Mouse (Mus musculus): ENCODE measurements at regions not wholly inside any gene's neighbourhood (a gene's known extent, or its start where the extent isn't known, plus 50 kb on each side); places are given as distances from the start of the nearest gene placed in this dataset.

DNA sequence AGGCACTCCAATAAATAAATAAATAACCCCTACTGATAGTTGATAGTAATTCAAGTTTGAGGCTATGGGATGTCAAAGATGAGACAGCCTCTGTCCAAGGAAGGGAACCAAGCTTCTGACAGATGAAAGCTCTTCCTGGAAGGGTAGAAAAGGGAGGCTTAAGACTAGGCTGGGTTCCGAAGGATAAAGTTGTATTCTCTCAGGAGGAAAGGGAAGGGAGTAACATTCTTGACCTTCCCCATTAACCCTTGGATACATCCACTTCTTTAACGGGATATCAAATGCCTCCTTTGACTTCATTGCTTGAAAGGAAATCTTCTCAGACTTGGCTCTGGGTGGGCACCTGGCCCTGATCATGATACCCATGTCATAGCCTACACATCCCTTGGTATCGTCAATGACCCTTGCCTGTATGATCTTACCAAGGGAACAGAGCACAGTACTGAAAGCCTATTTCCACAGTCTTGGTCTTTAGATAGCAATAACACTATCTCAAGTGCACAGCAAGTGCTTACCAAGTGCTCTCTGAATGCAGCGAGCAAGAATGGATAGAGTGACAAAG is 607.4 kb upstream of the Cdh5 start:
- no peak for DNase-seq (ENCODE audit: low read depth, low spot score)

DNA sequence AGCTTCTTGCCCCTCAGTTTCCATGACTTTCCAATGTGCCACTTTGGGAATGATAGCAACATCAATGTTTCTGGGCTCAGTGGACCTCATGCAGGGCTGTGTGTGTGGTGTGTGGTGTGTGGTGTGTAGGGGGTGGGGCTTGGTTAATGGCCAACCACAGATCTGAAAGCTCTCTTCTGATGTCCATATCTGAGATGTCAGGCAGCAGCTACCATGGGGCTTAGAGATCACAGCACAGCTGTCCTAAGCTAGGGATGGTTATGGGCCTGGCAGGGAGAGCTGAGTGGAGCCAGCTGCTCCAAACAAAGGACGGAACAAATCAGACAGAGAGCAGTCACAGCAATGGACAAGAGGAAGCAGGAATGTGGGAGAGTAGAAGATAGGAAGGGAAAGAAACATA is 606.8 kb upstream of the Cdh5 start:
- DNase-seq (ENCODE audit: low read depth, low spot score) = no peak

DNA sequence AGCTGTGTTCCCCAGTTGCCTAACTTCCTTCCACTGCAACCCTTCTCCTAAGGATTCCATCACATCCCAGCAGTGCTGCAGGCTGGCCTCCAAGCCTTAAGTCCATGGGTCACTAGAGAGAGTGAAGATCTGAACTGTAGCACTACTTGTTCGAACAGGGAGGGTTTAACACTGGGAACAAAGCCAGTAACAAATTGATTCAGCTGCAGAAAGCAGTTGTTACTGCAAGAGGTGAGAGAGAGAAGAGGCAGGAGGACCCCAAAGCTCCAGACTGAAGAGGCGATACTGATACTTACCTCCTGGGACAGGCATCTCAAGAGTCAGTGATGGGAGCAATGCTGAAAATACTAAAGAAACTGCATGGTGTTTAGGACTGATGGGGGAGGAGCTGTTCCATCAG is 600.1 kb upstream of the Cdh5 start:
- no peak for DNase-seq (ENCODE audit: low read depth, low spot score)

GRCm38 (mm10) chr8:103502991-103503767 is 598.2 kb upstream of the Cdh5 start:
- no peak for DNase-seq (ENCODE audit: low read depth, low spot score)

DNA sequence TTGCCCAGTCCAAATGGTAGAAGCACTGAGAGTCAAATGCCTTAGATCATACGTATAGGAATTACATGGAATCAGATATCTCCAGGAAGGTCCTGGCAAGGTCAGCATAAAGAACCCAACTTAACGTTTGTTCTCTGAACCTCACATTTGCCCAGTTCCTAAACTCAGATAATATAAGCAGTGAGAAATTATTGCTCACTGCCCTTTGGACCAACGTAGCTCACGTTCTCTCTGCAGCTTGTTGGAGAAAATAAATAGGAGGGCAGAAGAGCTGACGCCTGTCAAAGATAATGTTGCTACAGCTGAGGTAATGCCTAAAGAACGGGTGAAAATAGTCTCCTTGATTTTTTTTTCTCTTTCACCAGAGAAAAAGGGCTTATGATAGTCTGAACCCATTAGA is 595.1 kb upstream of the Cdh5 start:
- no peak for DNase-seq (ENCODE audit: low read depth, low spot score)

- no peak for DNase-seq (ENCODE audit: low read depth, low spot score)
Measured at GRCm38 (mm10) chr8:103507068-103507467, 594.4 kb upstream of the Cdh5 start.

- no peak for DNase-seq (ENCODE audit: low read depth, low spot score)
Measured at GRCm38 (mm10) chr8:103520141-103520866, 581.1 kb upstream of the Cdh5 start.

DNA sequence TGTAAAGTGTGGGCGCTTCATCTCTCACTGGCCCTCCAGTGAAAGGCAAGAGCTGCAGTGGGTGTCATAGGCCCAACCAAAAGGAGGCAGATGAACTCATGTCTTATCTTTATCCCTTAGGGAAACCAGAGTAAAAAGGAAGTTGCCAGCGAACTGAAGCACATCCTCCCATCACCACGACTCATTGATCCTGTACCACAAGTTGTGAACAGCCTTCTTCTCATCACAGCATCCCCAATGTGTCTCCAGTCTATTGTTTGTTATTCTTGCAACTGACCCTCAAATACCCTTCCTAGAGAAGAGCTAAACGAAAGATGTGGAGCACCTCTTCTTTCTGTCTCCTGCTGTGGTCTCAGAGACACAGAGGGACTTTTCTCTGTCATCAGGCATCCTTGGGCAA is 570.5 kb upstream of the Cdh5 start:
- DNase-seq (ENCODE audit: low read depth, low spot score) = no peak

- no peak for DNase-seq (ENCODE audit: low read depth, low spot score)
Measured at GRCm38 (mm10) chr8:103534971-103535370, 566.5 kb upstream of the Cdh5 start.

GRCm38 (mm10) chr8:103536856-103537255 is 564.6 kb upstream of the Cdh5 start:
- no peak for DNase-seq (ENCODE audit: low read depth, low spot score)

GRCm38 (mm10) chr8:103541954-103542353 is 559.5 kb upstream of the Cdh5 start:
- no peak for DNase-seq (ENCODE audit: low read depth, low spot score)

DNA sequence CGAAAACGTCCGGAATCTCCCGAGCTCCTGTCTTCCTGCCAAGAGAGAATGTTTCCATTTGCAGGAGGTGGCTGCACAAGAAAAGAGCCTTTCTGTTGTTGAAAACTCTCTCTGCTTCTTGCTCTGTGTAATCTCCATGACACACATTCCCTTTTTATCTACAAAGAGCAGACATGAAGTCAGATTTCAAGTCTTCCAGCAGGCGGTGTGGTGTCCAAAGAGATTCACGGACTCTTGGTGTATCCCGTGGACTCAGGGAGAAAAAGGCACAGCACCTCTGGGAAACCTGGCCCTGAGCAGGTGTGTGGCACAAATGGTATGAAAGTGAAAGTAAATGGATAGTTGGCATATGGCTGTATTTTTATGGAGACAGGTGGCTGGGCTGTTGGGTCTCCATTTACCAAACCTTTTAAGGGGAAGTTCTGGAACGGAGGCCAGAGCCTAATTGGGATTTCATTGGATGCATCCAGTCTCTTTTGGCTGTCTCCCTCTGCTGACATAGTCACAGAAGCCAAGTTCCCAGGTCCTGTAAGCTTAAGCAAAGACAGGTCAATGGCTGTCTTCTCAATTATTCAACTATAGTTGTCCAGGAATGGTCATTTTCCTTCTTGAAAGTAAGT is 549.4 kb upstream of the Cdh5 start:
- DNase-seq (ENCODE audit: low read depth, low spot score) = no peak

- no peak for DNase-seq (ENCODE audit: low read depth, low spot score)
Measured at GRCm38 (mm10) chr8:103561606-103562005, 539.8 kb upstream of the Cdh5 start.

DNA sequence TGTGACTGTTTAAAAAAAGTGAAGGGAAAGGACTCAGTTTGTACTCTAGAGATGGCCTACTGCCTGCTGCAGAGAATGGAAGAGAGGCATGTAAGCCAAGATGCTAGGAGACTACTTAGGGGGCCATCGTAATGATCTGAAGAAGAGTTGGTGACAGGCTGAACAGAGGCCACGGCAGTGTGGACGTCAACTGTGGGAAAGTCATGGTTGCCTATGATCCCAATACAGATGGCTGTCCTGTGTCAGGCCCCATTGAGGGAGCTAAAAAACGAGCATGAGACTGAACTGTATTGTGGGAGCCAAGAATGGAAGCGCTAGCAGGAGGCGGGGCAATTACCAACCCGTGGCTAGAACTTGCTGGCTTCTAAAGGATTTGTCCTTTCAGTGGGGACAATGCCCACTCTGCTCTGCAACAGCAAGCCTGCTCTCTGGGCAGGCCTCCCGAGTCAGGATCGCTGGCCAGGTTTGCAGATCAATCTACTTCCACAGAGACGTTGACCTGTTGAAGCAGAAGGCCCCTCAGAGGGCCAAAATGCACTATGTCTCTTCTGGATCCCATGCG is 530.5 kb upstream of the Cdh5 start:
- no peak for DNase-seq (ENCODE audit: low read depth, low spot score)

DNA sequence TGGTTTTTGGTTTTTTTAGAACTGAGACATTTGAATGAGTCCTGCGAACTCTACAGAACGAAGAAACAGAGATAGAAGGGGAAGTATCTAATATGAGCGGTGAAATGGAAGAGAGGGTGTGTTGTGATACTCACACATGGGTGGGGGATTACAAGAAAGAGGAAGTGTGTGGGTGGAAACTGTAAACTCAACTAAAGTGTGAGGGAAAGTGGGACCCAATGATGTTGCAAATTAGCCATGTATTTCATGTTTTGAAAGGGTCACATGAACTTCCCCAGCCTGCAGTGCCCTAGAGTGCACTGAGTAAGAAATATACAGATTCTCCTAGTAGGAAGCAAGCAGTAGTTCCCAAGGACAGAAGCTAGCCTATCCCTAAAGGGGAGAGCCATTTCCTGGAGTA is 524.3 kb upstream of the Cdh5 start:
- DNase-seq (ENCODE audit: low read depth, low spot score) = no peak

DNA sequence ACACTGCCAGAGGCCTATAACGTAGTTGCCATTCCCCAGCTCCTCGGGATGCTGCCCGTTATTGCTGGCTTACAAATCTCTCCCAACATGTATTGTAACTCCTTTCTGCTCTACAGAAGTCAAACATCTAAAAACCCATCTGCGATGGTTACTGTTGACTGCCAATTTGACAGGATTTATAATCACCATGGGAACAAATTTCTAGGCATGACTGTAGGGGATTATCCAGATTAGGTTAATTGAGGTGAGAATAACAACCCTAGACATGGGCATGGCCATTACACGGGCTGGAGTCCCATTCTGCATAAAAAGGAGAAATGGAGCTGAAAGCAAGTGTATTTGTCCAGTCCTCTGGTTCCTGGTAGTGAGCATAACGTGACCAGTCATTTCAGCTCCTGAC is 523.4 kb upstream of the Cdh5 start:
- DNase-seq (ENCODE audit: low read depth, low spot score) = no peak

DNA sequence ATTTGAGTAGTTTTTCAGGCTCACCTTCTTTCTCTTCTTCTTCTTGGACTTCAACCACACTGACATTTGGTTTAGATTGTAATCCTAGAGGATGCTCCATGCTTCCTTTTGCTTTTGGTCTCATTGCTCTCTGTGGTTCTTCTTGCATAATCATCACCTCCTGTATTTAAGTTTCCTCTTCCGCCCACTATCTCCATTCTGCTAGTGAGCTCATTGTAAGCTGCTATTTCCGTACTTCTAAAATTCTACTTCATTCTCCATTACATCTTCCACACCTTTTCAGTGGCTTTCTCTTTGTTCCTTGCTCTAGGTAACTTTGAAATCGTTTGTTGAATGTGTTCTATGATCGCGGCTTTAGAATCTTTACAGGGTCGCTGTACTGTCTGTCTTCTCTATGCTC is 493.1 kb upstream of the Cdh5 start:
- DNase-seq (ENCODE audit: low read depth, low spot score) = no peak

- DNase-seq (ENCODE audit: low read depth, low spot score) = no peak
Measured at GRCm38 (mm10) chr8:103623781-103624434, 477.5 kb upstream of the Cdh5 start.

DNA sequence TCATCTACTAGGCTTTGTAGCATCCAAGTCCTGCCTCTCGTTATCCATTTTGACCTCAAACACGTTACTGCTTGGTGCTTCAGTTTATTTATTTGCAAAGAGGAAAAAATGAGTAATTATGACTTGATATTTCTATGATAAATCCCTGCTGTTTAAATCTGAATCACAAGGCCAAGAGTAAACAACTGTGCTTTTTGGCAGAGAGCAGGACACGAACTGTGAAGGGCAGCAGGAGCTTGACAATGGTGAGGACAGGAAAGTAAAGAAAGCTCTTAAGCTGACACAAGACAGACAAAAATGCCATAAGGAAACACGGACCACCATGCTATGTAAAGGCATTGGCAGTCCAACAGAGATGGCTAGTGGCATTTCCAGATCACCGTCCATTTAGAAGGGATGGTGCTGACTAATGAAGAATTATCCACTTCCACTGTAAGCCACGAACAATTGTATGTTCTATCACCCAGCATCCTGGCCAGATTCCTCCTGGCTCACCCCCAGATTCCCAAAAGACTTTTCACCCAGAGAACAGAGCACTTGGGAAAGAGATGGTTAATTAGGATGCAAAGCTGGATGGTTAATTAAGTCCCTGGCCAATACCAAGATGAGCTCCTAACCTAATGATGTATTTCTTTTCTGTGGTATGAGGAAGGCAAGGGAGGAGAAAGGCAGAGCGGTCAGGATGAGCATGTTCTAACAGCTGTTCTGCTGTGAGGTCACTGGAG is 476.1 kb upstream of the Cdh5 start:
- no peak for DNase-seq (ENCODE audit: low read depth, low spot score)

DNA sequence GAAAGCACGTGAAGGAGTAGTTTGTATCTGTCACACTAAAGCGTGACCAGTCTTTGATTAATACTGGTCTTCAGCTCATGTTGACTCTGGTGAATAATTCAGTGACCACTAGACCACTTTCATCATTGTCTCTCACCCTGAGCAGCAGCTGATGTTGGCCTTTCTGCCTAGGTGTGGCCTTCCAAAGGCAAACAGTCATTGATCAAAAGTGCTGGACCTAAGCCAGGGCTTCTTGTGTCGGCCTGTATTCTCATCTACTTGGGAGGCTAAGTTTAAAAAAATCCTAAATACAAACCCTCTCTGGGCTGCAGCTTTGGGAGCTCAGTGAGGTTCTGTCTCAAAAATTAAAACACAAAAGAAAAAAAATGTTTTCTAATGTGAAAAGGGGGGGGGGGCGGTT is 475.0 kb upstream of the Cdh5 start:
- no peak for DNase-seq (ENCODE audit: low read depth, low spot score)

DNA sequence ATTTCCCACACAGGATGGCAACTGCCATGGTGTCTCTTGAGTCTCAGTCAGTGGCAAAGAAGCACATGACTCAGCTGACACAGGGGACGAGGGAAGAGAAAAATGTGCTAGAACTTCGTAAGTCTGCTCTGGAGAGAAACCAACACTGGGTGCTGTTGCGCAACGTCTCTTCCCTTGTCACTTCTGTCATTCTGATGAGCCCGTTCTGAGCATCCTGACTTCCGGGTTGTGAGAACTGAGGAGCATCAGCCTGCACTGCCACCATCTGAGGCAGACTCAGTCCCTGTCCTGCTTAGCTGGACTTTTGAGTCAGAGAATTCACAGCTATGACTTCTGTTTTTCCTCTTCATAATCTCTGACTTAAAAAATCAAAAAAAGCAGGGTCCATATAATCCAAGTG is 468.9 kb upstream of the Cdh5 start:
- no peak for DNase-seq (ENCODE audit: low read depth, low spot score)

Data from A20 (cell line).